Mouse (Mus musculus): ENCODE data around the gene Kif1c. TPM values are rescaled to one million over a fixed set of nuclear protein-coding genes. Genes with fewer than 3 reads are reported as not detected.

Gene Kif1c
- polyA plus RNA-seq, 1 experiment from 2014 or later, result 1.3 TPM

DNA sequence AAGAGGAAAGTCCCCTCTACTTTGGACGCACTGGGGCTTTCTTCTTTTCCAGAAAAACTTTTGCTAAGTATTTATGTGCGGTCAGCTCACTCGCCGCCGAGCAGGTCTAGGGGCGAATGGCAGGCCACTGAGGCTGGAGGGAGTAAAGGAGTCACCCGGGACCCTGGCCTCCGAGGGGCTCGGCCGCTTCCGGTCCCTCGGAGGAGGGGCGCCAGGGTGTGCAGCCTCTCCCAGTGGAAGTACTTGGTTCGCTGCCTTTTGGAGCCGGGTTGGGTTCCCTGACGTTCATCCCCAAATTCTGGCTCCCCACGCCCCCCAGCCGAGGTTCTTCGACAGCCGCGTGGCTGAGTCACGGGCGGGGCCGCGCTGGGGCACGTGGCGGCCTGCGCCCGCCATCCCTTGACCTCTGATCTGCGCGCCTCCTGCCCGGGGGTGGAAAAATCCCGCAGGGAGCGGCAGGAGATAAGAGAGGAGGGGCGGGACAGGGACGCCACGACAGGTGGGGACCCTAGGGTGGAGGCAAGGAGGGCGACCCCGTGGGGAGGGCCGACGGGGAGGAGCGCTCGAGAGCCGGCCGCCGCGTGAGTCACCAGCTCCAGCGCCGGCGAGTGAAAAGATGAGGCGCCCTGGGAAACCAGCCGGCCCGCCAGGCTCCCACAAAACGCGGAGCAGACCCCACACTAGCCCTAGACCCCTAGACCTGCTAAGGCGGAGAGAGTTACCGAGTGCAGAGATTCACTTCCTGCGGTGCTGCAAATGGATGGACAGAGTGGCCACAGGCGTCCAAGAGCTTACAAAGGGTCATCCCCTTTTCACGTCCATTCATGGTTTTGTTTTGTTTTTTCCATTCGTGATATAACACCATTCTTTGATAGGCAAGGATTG is 44.5 kb upstream of the Kif1c start:
- H3K9ac ChIP-seq (ENCODE audit: low read depth, low read length), result peak overlapping the region; percentile 99
- peaks cover 27% of the 10 kb centered on the region for H3K4me1 ChIP-seq (ENCODE audit: control insufficient read depth, insufficient read depth, low read depth, low read length)
- no peak for ATAC-seq
- peaks cover 11% of the 10 kb centered on the region for H3K36me3 ChIP-seq (ENCODE audit: control insufficient read depth, insufficient read depth, low read length)
- peak overlapping the region; percentile 100 for H3K4me3 ChIP-seq (ENCODE audit: low read length)
- peak overlapping the region; percentile 98 for H3K27ac ChIP-seq (ENCODE audit: low read depth, low read length)
- peak overlapping the region; percentile 64 for H3K4me2 ChIP-seq (ENCODE audit: low read length)
- H3K9me3 ChIP-seq (ENCODE audit: control insufficient read depth, low read length), result no peaks in the 10 kb centered on the region
- under 1% methylated on average over 57 of the region's 61 CpGs for WGBS
- no peaks in the 10 kb centered on the region for H3K27me3 ChIP-seq (replicated peaks; ENCODE audit: control insufficient read depth, insufficient read depth, low read length)

DNA sequence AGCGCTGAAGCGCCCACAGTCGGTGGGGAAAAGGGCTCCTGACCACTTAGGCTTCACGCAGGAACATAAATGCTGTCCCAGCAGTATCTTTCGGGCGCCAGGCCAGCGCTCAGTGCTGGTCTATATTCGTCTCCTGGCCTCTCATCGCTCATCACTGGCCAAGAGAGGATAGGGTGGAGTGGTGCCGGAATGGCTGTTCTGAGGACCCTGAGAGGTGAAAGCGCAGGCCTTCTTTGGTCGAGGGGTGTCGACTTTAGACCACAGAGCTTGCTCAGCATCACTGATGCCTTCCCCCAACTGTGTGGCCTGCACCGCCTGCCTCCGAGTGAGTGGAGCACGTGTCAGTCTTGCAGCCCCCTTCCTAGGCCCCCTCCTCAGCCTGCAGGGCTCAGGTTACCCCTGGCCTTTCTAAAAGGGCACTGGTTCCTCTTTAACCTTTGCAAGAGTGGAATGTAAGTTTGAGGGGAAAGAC is 43.9 kb upstream of the Kif1c start:
- no peak overlapping the region for H3K27ac ChIP-seq (ENCODE audit: low read depth, low read length)

DNA sequence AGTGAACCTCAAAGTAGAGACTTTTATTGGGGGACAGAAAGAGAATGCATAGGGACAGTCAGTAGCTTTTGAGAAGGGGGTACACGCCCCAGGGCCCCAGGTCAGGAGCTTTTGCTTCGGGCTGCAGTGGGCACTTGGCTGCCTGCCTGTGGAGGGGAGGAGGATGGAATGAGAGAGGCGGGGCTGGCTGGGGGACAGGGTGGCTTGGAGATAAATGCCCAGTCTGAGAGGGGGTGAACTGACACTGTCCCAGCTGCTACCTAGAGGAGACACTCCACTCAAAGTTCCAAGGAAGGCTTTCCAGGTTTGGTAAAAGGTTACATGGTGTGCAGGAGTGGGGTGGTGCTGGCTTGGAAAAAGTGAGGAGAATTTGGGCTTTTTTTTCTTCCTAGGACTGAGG is 43.4 kb upstream of the Kif1c start, which contains the start of gene Eno3:
Gene Eno3, plus strand, starts transcription at position 239 of the 400 bp plus-strand sequence.
- Histone ChIP-seq H3K4me3 (ENCODE audit: low read length) (peak within 1 kb of the TSS; percentile 100), H3K9me3 (ENCODE audit: control insufficient read depth, low read length) (no peaks in the 10 kb centered on the region), H3K4me2 (ENCODE audit: low read length) (peak within 1 kb of the TSS; percentile 64), H3K9ac (ENCODE audit: low read depth, low read length) (peak within 1 kb of the TSS; percentile 69), H3K27me3 (replicated peaks; ENCODE audit: control insufficient read depth, insufficient read depth, low read length) (no peaks in the 10 kb centered on the region), H3K4me1 (ENCODE audit: control insufficient read depth, insufficient read depth, low read depth, low read length) (peaks cover 25% of the 10 kb centered on the region), H3K36me3 (ENCODE audit: control insufficient read depth, insufficient read depth, low read length) (peaks cover 3% of the 10 kb centered on the region; the same call in 1 of the 2 replicates), H3K27ac (ENCODE audit: low read depth, low read length) (peak within 1 kb of the TSS; percentile 98)
- 10% methylated on average over 3 of the region's 3 CpGs for WGBS
- ATAC-seq, result no peak

More for the DNA sequence above, 43.9 kb upstream of the Kif1c start:
- Histone ChIP-seq H3K27me3 (replicated peaks; ENCODE audit: control insufficient read depth, insufficient read depth, low read length) (no peaks in the 10 kb centered on the region), H3K9me3 (ENCODE audit: control insufficient read depth, low read length) (no peaks in the 10 kb centered on the region), H3K4me1 (ENCODE audit: control insufficient read depth, insufficient read depth, low read depth, low read length) (peaks cover 27% of the 10 kb centered on the region), H3K4me3 (ENCODE audit: low read length) (peak overlapping the region; percentile 100), H3K9ac (ENCODE audit: low read depth, low read length) (peak overlapping the region; percentile 69; the same call in 1 of the 2 replicates), H3K4me2 (ENCODE audit: low read length) (peak overlapping the region; percentile 64), H3K36me3 (ENCODE audit: control insufficient read depth, insufficient read depth, low read length) (peaks cover 4% of the 10 kb centered on the region)
- WGBS, result 9% methylated on average over 16 of the region's 16 CpGs
- no peak for ATAC-seq

DNA sequence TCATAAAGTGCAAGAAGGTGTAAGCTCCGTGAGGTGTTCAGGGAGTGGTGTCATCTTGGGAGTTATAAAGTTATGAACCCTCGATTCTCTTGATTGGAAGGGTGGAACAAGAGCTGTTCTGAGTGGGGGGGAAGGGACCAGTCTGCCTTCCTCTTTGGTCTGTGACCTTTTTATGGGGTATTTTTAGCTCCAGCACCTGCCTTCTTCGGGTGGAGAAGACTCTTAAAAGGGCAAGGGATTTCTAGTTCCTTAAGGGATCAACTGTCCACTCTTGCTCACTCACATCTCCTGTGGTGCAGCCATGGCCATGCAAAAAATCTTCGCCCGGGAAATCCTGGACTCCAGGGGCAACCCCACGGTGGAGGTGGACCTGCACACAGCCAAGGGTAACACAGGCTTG is 42.8 kb upstream of the Kif1c start:
- ATAC-seq, result no peak
- Histone ChIP-seq H3K9ac (ENCODE audit: low read depth, low read length) (no peak overlapping the region), H3K9me3 (ENCODE audit: control insufficient read depth, low read length) (no peaks in the 10 kb centered on the region), H3K27me3 (replicated peaks; ENCODE audit: control insufficient read depth, insufficient read depth, low read length) (no peaks in the 10 kb centered on the region), H3K27ac (ENCODE audit: low read depth, low read length) (no peak overlapping the region), H3K4me1 (ENCODE audit: control insufficient read depth, insufficient read depth, low read depth, low read length) (peaks cover 19% of the 10 kb centered on the region), H3K4me3 (ENCODE audit: low read length) (no peak overlapping the region), H3K4me2 (ENCODE audit: low read length) (no peak overlapping the region), H3K36me3 (ENCODE audit: control insufficient read depth, insufficient read depth, low read length) (peaks cover 7% of the 10 kb centered on the region; the same call in 1 of the 2 replicates)
- WGBS, result 55% methylated on average over 6 of the region's 6 CpGs

DNA sequence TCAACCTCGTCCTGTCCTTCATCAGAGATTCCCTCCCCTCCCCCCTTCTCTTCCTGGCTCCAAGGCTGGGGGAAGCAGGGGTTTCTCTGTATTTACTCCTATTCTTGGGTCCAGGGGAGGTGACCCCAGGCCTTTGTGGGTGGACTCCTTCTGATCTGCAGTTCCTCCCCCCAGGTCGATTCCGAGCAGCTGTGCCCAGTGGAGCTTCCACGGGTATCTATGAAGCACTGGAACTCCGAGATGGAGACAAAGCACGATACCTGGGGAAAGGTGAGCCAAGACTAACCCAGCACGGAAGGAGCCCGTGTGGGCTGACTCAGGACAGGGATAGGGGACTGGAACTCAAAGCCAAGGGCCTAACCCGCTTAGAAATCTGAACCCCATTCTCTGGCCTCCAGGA is 42.4 kb upstream of the Kif1c start:
- WGBS, result 65% methylated on average over 9 of the region's 9 CpGs
- no peak overlapping the region for H3K27ac ChIP-seq (ENCODE audit: low read depth, low read length)
- H3K9me3 ChIP-seq (ENCODE audit: control insufficient read depth, low read length), result no peaks in the 10 kb centered on the region
- H3K9ac ChIP-seq (ENCODE audit: low read depth, low read length), result no peak overlapping the region
- H3K4me1 ChIP-seq (ENCODE audit: control insufficient read depth, insufficient read depth, low read depth, low read length), result peaks cover 15% of the 10 kb centered on the region
- no peaks in the 10 kb centered on the region for H3K27me3 ChIP-seq (replicated peaks; ENCODE audit: control insufficient read depth, insufficient read depth, low read length)
- H3K36me3 ChIP-seq (ENCODE audit: control insufficient read depth, insufficient read depth, low read length), result peaks cover 7% of the 10 kb centered on the region; the same call in 1 of the 2 replicates
- no peak for ATAC-seq
- H3K4me3 ChIP-seq (ENCODE audit: low read length), result no peak overlapping the region
- no peak overlapping the region for H3K4me2 ChIP-seq (ENCODE audit: low read length)

DNA sequence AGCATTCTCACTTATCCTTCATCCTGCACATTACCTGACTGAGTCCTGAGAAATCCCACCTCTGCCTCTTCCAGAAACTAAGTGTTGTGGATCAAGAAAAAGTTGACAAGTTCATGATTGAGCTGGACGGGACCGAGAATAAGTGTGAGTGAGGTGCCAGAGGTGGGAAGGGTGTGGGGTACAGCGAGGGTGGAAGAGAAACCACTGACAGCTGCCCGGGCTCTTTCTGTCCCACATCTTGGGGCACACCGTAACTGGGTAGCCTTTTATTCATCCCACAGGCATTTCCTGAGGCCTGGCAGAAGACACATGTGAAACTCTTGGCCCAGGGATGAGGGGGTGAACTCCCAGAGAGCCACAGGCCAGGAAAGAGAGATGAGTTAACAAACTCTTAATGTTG is 41.8 kb upstream of the Kif1c start:
- H3K9ac ChIP-seq (ENCODE audit: low read depth, low read length), result no peak overlapping the region
- H3K4me1 ChIP-seq (ENCODE audit: control insufficient read depth, insufficient read depth, low read depth, low read length), result peaks cover 12% of the 10 kb centered on the region
- WGBS, result 87% methylated on average over 5 of the region's 5 CpGs
- H3K9me3 ChIP-seq (ENCODE audit: control insufficient read depth, low read length), result no peaks in the 10 kb centered on the region
- H3K4me2 ChIP-seq (ENCODE audit: low read length), result no peak overlapping the region
- H3K4me3 ChIP-seq (ENCODE audit: low read length), result no peak overlapping the region
- peaks cover 7% of the 10 kb centered on the region; the same call in 1 of the 2 replicates for H3K36me3 ChIP-seq (ENCODE audit: control insufficient read depth, insufficient read depth, low read length)
- H3K27ac ChIP-seq (ENCODE audit: low read depth, low read length), result no peak overlapping the region
- no peaks in the 10 kb centered on the region for H3K27me3 ChIP-seq (replicated peaks; ENCODE audit: control insufficient read depth, insufficient read depth, low read length)
- no peak for ATAC-seq

DNA sequence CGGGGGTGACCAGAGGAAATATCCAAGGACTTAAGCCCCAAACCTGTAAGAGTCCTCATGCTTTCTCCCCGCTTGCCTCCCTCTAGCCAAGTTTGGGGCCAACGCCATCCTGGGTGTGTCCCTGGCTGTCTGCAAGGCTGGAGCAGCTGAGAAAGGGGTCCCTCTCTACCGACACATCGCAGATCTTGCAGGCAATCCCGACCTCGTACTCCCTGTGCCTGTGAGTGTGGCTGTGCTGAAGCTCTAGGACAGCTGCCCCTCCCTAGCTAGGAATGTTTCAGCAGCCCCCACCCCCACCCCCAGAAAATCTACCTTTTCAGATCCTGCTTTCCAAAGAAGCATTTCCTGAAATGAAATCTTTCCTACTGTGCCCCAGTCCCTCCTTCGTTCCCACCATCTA is 41.4 kb upstream of the Kif1c start:
- H3K27me3 ChIP-seq (replicated peaks; ENCODE audit: control insufficient read depth, insufficient read depth, low read length), result no peaks in the 10 kb centered on the region
- peaks cover 12% of the 10 kb centered on the region for H3K4me1 ChIP-seq (ENCODE audit: control insufficient read depth, insufficient read depth, low read depth, low read length)
- no peak overlapping the region for H3K27ac ChIP-seq (ENCODE audit: low read depth, low read length)
- H3K4me2 ChIP-seq (ENCODE audit: low read length), result no peak overlapping the region
- no peaks in the 10 kb centered on the region for H3K9me3 ChIP-seq (ENCODE audit: control insufficient read depth, low read length)
- peaks cover 10% of the 10 kb centered on the region for H3K36me3 ChIP-seq (ENCODE audit: control insufficient read depth, insufficient read depth, low read length)
- H3K4me3 ChIP-seq (ENCODE audit: low read length), result no peak overlapping the region
- H3K9ac ChIP-seq (ENCODE audit: low read depth, low read length), result no peak overlapping the region
- ATAC-seq, result no peak
- 80% methylated on average over 8 of the region's 8 CpGs for WGBS

DNA sequence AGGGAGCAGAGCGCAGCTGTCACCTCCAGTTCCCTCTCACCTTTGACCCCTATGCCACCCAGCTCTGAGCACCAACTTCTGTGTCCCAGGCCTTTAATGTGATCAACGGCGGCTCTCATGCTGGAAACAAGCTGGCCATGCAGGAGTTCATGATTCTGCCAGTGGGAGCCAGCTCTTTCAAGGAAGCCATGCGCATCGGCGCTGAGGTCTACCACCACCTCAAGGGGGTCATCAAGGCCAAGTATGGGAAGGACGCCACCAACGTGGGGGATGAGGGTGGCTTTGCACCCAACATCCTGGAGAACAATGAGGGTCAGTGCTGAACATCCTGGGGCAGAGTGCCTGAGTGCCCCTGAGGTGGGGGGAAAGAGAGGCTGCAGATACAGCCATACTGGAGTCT is 39.8 kb upstream of the Kif1c start:
- H3K9ac ChIP-seq (ENCODE audit: low read depth, low read length), result no peak overlapping the region
- no peak for ATAC-seq
- H3K4me3 ChIP-seq (ENCODE audit: low read length), result no peak overlapping the region
- peaks cover 10% of the 10 kb centered on the region for H3K4me1 ChIP-seq (ENCODE audit: control insufficient read depth, insufficient read depth, low read depth, low read length)
- 84% methylated on average over 8 of the region's 8 CpGs for WGBS
- H3K36me3 ChIP-seq (ENCODE audit: control insufficient read depth, insufficient read depth, low read length), result peaks cover 18% of the 10 kb centered on the region
- H3K27ac ChIP-seq (ENCODE audit: low read depth, low read length), result no peak overlapping the region
- no peak overlapping the region for H3K4me2 ChIP-seq (ENCODE audit: low read length)
- no peaks in the 10 kb centered on the region for H3K27me3 ChIP-seq (replicated peaks; ENCODE audit: control insufficient read depth, insufficient read depth, low read length)
- H3K9me3 ChIP-seq (ENCODE audit: control insufficient read depth, low read length), result no peaks in the 10 kb centered on the region

DNA sequence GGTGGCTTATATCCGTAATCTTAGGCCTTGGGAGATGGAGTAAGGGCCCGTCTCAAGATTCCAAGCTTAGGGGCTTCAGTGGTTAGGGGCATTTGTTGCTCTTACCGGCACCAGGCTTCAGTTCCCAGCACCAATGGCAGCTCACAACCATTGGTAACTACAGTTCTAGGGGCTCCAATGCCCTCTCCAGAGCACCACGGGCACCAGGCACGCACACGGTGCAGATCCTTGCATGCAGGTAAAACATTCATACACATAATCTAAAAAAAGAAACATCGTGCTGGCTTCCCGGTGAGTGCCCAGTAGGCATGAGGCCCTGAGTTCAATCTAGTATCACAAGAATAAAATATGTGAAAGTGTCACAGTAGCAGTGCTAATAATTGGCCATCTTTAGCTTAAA is 37.2 kb upstream of the Kif1c start:
- H3K9ac ChIP-seq (ENCODE audit: low read depth, low read length), result no peak overlapping the region
- H3K27me3 ChIP-seq (replicated peaks; ENCODE audit: control insufficient read depth, insufficient read depth, low read length), result no peaks in the 10 kb centered on the region
- no peak for ATAC-seq
- peaks cover 18% of the 10 kb centered on the region for H3K36me3 ChIP-seq (ENCODE audit: control insufficient read depth, insufficient read depth, low read length)
- H3K4me2 ChIP-seq (ENCODE audit: low read length), result no peak overlapping the region
- H3K27ac ChIP-seq (ENCODE audit: low read depth, low read length), result no peak overlapping the region
- peaks cover 6% of the 10 kb centered on the region for H3K4me1 ChIP-seq (ENCODE audit: control insufficient read depth, insufficient read depth, low read depth, low read length)
- no peak overlapping the region for H3K4me3 ChIP-seq (ENCODE audit: low read length)
- no peaks in the 10 kb centered on the region for H3K9me3 ChIP-seq (ENCODE audit: control insufficient read depth, low read length)
- 93% methylated on average over 8 of the region's 8 CpGs for WGBS
